9 mouse cellular contexts compared by ENCODE assay signal in the genomic region with DNA sequence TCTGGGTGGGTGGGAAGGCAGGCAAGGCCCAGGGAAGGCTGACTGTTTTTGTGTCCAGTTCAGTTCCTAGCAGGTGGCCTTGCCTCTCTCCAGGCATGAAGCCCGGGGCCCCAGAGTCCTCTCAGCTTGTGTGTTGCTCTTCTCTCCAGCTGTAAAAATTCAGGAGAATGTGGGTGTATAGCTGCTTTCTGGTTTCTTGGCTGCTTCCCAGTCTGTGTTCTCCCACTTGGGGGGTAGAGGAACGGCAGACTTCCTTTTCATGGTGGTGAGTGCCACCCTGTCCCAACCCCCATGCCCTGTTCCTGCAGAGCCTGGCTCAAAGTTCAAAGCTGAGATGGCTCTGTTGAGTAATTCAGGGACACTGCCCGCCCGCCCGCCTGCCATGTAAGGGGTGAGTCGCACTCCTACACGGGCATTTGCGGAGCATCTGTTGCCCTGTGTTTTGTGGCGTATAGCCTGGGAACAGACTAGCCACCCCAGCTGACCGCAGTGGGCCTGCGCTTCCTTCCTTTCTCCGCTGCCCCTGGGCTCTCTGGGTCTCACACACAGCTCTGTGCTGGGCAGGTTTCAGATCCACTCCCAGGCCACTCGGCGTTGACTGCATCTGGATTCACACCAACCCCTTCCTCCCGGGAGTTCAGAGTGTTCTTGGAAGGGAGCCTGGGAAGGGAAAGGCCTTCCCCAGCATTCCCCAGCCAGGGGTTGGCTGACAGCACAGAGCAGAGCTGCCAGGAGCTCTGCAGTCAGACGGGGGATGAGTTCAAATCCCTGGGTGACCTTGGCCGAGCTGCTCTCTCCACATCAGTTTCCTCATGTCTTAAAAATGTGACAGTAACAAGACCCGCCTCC. TPM values are rescaled to one million over a fixed set of nuclear protein-coding genes. Genes with fewer than 3 reads are reported as not detected.
DNase-seq lines count a peak whose midpoint lies in the region; ATAC-seq and TF ChIP-seq lines count a peak whose summit lies in the region.
"Had no signal": no experiment of that assay in that cellular context is flagged by ENCODE, and none has a peak within 500 bp of the region (broad histone marks: within the 10 kb centered on the region; RNA-seq: fewer than 3 reads in every experiment).

No protein-coding gene starts in this region.

- no peak overlapping the region; the same call in 1 of the 2 replicates for H3K9ac ChIP-seq in neural tube, embryonic 11.5 days (ENCODE audit: low read length)
- H3K9ac ChIP-seq in heart, embryonic 14.5 days (ENCODE audit: low read length), result no peak overlapping the region
- peak overlapping the region; percentile 64 for H3K9ac ChIP-seq in liver, adult 2 months (ENCODE audit: low read depth, low read length)
- H3K9ac ChIP-seq in midbrain, embryonic 16.5 days (ENCODE audit: low read depth, low read length), result no peak overlapping the region; the same call in 1 of the 2 replicates

- ATAC-seq in neural tube, embryonic 11.5 days (ENCODE audit: insufficient read depth, low FRiP score, low TSS enrichment), result peak; percentile 7; the same call in 1 of the 2 replicates
- peak; percentile 69 for ATAC-seq in heart, embryonic 14.5 days (ENCODE audit: insufficient number of reproducible peaks, insufficient read depth, low FRiP score, low read depth)
- peak; percentile 59 for ATAC-seq in midbrain, embryonic 16.5 days

- no peak overlapping the region for H3K4me3 ChIP-seq in neural tube, embryonic 11.5 days (ENCODE audit: low read depth, low read length)
- H3K4me3 ChIP-seq in heart, embryonic 14.5 days (ENCODE audit: control insufficient read depth in 1 of 2, insufficient read depth in 1 of 2, low read depth in 1 of 2, low read length in 2 of 2), result no peak overlapping the region
- peak overlapping the region; percentile 49 for H3K4me3 ChIP-seq in liver, adult 2 months (ENCODE audit: insufficient read depth, low read depth, low read length)
- H3K4me3 ChIP-seq in midbrain, embryonic 16.5 days (ENCODE audit: low read depth, low read length), result no peak overlapping the region

- no peaks in the 10 kb centered on the region; the same call in 1 of the 2 replicates for H3K79me2 ChIP-seq in liver, adult 2 months (ENCODE audit: control insufficient read depth, insufficient read depth, low read length)

- 33% methylated on average over 18 of the region's 18 CpGs for WGBS in neural tube, embryonic 11.5 days
- 32% methylated on average over 18 of the region's 18 CpGs for WGBS in heart, embryonic 14.5 days
- WGBS in liver, adult 2 months, result 5% methylated on average over 18 of the region's 18 CpGs
- 41% methylated on average over 18 of the region's 18 CpGs for WGBS in midbrain, embryonic 16.5 days

- TF ChIP-seq POLR2A in liver, adult 2 months (IDR thresholded peaks at IDR 0.05; ENCODE audit: extremely low read depth, insufficient read depth, low read length), result peak; percentile 12; the same call in 1 of the 2 replicates

- no peaks in the 10 kb centered on the region for H3K9me3 ChIP-seq in neural tube, embryonic 11.5 days (ENCODE audit: control insufficient read depth, low read length)
- no peaks in the 10 kb centered on the region for H3K9me3 ChIP-seq in heart, embryonic 14.5 days (ENCODE audit: control insufficient read depth, low read length)
- H3K9me3 ChIP-seq in midbrain, embryonic 16.5 days (replicated peaks; ENCODE audit: control insufficient read depth, low read length, poor library complexity, severe bottlenecking), result no peaks in the 10 kb centered on the region
- H3K9me3 ChIP-seq: G1E had no signal

- H3K36me3 ChIP-seq in neural tube, embryonic 11.5 days (ENCODE audit: control insufficient read depth, insufficient read depth, low read length), result no peaks in the 10 kb centered on the region
- no peaks in the 10 kb centered on the region for H3K36me3 ChIP-seq in heart, embryonic 14.5 days (ENCODE audit: control insufficient read depth, insufficient read depth, low read length)
- no peaks in the 10 kb centered on the region for H3K36me3 ChIP-seq in liver, adult 2 months (ENCODE audit: control insufficient read depth, insufficient read depth, low read length)
- no peaks in the 10 kb centered on the region for H3K36me3 ChIP-seq in midbrain, embryonic 16.5 days (ENCODE audit: control insufficient read depth, insufficient read depth, low read length)
- H3K36me3 ChIP-seq: G1E had no signal

- H3K27ac ChIP-seq in neural tube, embryonic 11.5 days (ENCODE audit: low read depth, low read length), result peak overlapping the region; percentile 46
- peak overlapping the region; percentile 27 to 70 for H3K27ac ChIP-seq in heart, embryonic 14.5 days (replicated peaks in 1 of 2; ENCODE audit: control insufficient read depth in 1 of 2, insufficient read depth in 1 of 2, low read depth in 2 of 2, low read length in 2 of 2)
- H3K27ac ChIP-seq in liver, adult 2 months (replicated peaks; ENCODE audit: insufficient read depth, low read depth, low read length), result peak overlapping the region; percentile 89
- H3K27ac ChIP-seq in midbrain, embryonic 16.5 days (ENCODE audit: low read length), result peak overlapping the region; percentile 84

- H3K27me3 ChIP-seq in neural tube, embryonic 11.5 days (ENCODE audit: control insufficient read depth, insufficient read depth, low read length), result no peaks in the 10 kb centered on the region
- H3K27me3 ChIP-seq in heart, embryonic 14.5 days (ENCODE audit: control insufficient read depth, insufficient read depth, low read length), result no peaks in the 10 kb centered on the region
- H3K27me3 ChIP-seq in liver, adult 2 months (ENCODE audit: control insufficient read depth, insufficient read depth, low read length), result no peaks in the 10 kb centered on the region
- no peaks in the 10 kb centered on the region for H3K27me3 ChIP-seq in midbrain, embryonic 16.5 days (ENCODE audit: control insufficient read depth, insufficient read depth, low read depth, low read length)

- no peak for TF ChIP-seq CTCF in liver, adult 2 months (IDR thresholded peaks at IDR 0.05; ENCODE audit: low read depth, low read length)

- no peak for DNase-seq in neural tube, embryonic 11.5 days (ENCODE audit: low spot score)
- DNase-seq in neural tube, embryonic 10.5 days (ENCODE audit: extremely low spot score, low spot score), result no peak
- DNase-seq in fibroblast of lung, adult 2 months (ENCODE audit: low read depth), result peak; percentile 99
- peak; percentile 85 for DNase-seq in kidney, postnatal 10 days
- DNase-seq in liver, adult 2 months (ENCODE audit: extremely low read depth, low read depth, low spot score), result peak; percentile 98
- DNase-seq in testis, postnatal 10 days (ENCODE audit: low spot score), result peak; percentile 81

- H3K4me2 ChIP-seq in neural tube, embryonic 11.5 days (ENCODE audit: low read depth), result no peak overlapping the region
- H3K4me2 ChIP-seq in heart, embryonic 14.5 days (ENCODE audit: low read length), result peak overlapping the region; percentile 27
- peak overlapping the region; percentile 45 for H3K4me2 ChIP-seq in midbrain, embryonic 16.5 days (ENCODE audit: low read length)

- H3K4me1 ChIP-seq in neural tube, embryonic 11.5 days (ENCODE audit: control insufficient read depth, insufficient read depth, low read length), result peaks cover 27% of the 10 kb centered on the region
- peaks cover 21 to 35% of the 10 kb centered on the region in 2 experiments for H3K4me1 ChIP-seq in heart, embryonic 14.5 days (ENCODE audit: control insufficient read depth in 2 of 2, insufficient read depth in 2 of 2, low read length in 2 of 2)
- peaks cover 28% of the 10 kb centered on the region for H3K4me1 ChIP-seq in liver, adult 2 months (ENCODE audit: control insufficient read depth, insufficient read depth, low read length)
- H3K4me1 ChIP-seq in midbrain, embryonic 16.5 days (ENCODE audit: control insufficient read depth, insufficient read depth, low read length), result peaks cover 19% of the 10 kb centered on the region

RNA-seq across cellular contexts. Expression of a gene that starts 41.1 kb away (rescaled TPM):
- polyA plus RNA-seq in neural tube, embryonic 11.5 days (2014; fragmentation: Nextera tagmentation; extraction: Ambion mirVana), result 54.4 and 62.9 TPM in 2 replicates
- polyA plus RNA-seq in heart, embryonic 14.5 days (2014; fragmentation: Nextera tagmentation; extraction: Ambion mirVana), result 57.0 and 62.4 TPM in 2 replicates
- 42.3 and 63.2 TPM in 2 replicates for total RNA-seq in liver, adult 2 months (2014; rRNA removed)
- polyA plus RNA-seq in liver, adult 2 months (2012; rRNA removed), result 51.6 and 88.2 TPM in 2 replicates
- 68.4 and 80.2 TPM in 2 replicates for polyA plus RNA-seq in midbrain, embryonic 16.5 days (2015; fragmentation: Nextera tagmentation; extraction: Ambion mirVana)

RNA-seq across cellular contexts. Expression of a gene that starts 52.1 kb away (rescaled TPM):
- polyA plus RNA-seq in neural tube, embryonic 11.5 days (2014; fragmentation: Nextera tagmentation; extraction: Ambion mirVana), result not detected in 2 replicates
- 0.20 TPM in 1 of 2 replicates, not detected in the other for polyA plus RNA-seq in heart, embryonic 14.5 days (2014; fragmentation: Nextera tagmentation; extraction: Ambion mirVana)
- 0.09 TPM in 1 of 2 replicates, not detected in the other for total RNA-seq in liver, adult 2 months (2014; rRNA removed)
- not detected in 2 replicates for polyA plus RNA-seq in liver, adult 2 months (2012; rRNA removed)
- 1.2 and 1.8 TPM in 2 replicates for polyA plus RNA-seq in midbrain, embryonic 16.5 days (2015; fragmentation: Nextera tagmentation; extraction: Ambion mirVana)
- total RNA-seq: G1E had no signal
- polyA plus RNA-seq: G1E had no signal

Comparison
In these comparisons a context has a peak if more than half of its experiments do, and no peak if none do; other contexts are left out.
1. ATAC-seq: peak in every context shown above with its lines; median percentile 69 in heart, embryonic 14.5 days; 59 in midbrain, embryonic 16.5 days; 7 in neural tube, embryonic 11.5 days.
2. DNase-seq: peak in fibroblast of lung, adult 2 months (single experiment), kidney, postnatal 10 days (single experiment), liver, adult 2 months (single experiment) and testis, postnatal 10 days (single experiment); none in neural tube, embryonic 11.5 days (single experiment) and neural tube, embryonic 10.5 days (single experiment).
3. Peak in every context shown above with its lines, with median percentiles within 50 percentile points of each other: H3K27ac ChIP-seq.